Mouse (Mus musculus): Measurements from ENCODE around the gene Mageh1. TPM values are rescaled to one million over a fixed set of nuclear protein-coding genes. Genes with fewer than 3 reads are reported as not detected.
"Not testable (repeated sequence)": the region's sequence is repeated elsewhere in the genome, so short reads cannot be mapped to it uniquely, and the experiment has no call there.

Mageh1 gene
- polyA plus RNA-seq, 1 experiment: 1.1 TPM

DNA sequence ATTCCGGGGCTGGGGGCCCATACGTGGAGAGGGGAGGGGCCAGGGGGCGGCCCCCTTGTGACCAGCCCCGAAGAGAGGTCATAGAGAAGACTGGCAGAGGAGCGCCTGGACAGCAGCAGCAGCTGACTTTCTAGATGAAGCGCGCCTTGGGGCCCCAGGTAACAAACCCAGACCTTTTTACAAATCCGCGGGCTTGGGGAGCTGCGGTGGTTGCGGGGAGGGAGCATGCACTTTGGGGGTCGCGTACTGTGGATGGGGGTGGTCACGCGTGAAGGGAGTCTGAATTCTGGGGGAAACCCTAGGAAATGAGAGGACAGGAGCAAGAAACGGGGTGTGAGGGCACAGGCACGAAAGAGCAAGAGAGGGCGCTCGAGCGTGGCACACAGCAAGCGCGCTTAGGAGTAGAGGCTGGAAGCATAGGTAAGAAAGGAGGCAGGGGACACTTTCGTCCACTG lies 31.0 kb downstream of the Mageh1 start, which contains the start of gene Usp51:
Gene Usp51 (plus strand): TSS at position 83 of the 455 bp plus-strand sequence.
- Histone ChIP-seq H3K27ac (ENCODE audit: insufficient read depth, low read depth, low read length) (no peak within 1 kb of the TSS), H3K4me1 (ENCODE audit: control insufficient read depth, insufficient read depth, insufficient read length, low read length) (no peaks in the 10 kb centered on the region), H3K4me3 (ENCODE audit: low read depth, low read length) (peak within 1 kb of the TSS; percentile 91), H3K27me3 (ENCODE audit: control insufficient read depth, insufficient read depth, low read length) (no peaks in the 10 kb centered on the region), H3K36me3 (ENCODE audit: control insufficient read depth, insufficient read depth, low read length) (no peaks in the 10 kb centered on the region)
- TF ChIP-seq CTCF (IDR thresholded peaks at IDR 0.05; ENCODE audit: extremely low read depth, insufficient read length, insufficient replicate concordance, low read depth, low read length) (peak; percentile 5; the same call in 1 of the 2 replicates), POLR2A (IDR thresholded peaks at IDR 0.05; ENCODE audit: low read depth, low read length) (no peak)
- WGBS: 16% methylated on average over 23 of the region's 23 CpGs

DNA sequence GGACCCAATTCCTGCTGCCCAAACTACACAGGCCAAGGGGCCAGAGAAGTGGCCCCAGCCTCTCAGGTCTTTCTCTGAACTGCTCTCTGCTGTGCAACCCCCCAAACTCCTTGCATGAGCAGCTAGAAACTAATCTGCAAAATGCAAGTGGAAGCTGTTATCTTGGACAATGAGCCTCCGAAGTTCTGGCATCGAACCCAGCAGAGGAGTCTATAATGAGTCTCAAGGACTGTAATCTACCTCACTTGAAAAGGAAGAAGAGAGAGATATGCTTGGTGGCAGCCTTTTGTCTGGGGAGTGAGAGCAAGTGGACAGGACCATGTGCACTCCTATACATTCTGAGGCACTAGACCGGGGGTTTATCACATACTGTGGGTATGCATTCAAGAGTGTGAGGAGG lies 41.3 kb downstream of the Mageh1 start:
- H3K4me1 ChIP-seq (ENCODE audit: control insufficient read depth, insufficient read depth, insufficient read length, low read length); H3K36me3 ChIP-seq (ENCODE audit: control insufficient read depth, insufficient read depth, low read length); H3K27ac ChIP-seq (ENCODE audit: insufficient read depth, low read depth, low read length); H3K27me3 ChIP-seq (ENCODE audit: control insufficient read depth, insufficient read depth, low read length); H3K4me3 ChIP-seq (ENCODE audit: low read depth, low read length): not testable (repeated sequence)
- no CpG with 5 or more reads among the region's 3 CpGs for WGBS

DNA sequence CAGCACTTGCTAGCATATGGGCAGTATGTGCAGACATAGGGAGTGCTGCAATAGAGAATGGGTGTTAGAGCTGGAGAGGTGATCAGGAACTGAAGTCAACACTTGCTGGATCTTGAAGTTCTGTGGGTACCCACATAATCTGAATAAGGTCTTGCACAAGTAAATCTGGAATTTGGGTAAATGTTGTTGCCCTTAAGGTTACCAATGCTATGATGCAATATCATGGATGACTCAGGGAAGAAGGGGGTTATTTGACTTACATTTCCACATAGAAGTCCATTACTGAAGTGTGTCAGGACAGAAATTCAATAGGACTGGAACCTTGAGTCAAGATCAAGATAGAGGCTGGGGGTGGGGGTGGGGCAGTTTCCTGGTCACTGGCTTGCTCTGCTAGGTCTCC lies 47.5 kb downstream of the Mageh1 start:
- not testable (repeated sequence) for H3K27me3 ChIP-seq (ENCODE audit: control insufficient read depth, insufficient read depth, low read length); H3K27ac ChIP-seq (ENCODE audit: insufficient read depth, low read depth, low read length); H3K36me3 ChIP-seq (ENCODE audit: control insufficient read depth, insufficient read depth, low read length); H3K4me3 ChIP-seq (ENCODE audit: low read depth, low read length); H3K4me1 ChIP-seq (ENCODE audit: control insufficient read depth, insufficient read depth, insufficient read length, low read length)

Other genes with a start within 250 kb of the Mageh1 start
- not detected in 2 replicates for gene Usp51, start 31.1 kb downstream of the Mageh1 start, polyA plus RNA-seq (2012; rRNA removed)
- gene Foxr2, start 81.2 kb upstream of the Mageh1 start, polyA plus RNA-seq (2012; rRNA removed): not detected in 2 replicates
- gene Rragb, start 102.4 kb upstream of the Mageh1 start, polyA plus RNA-seq (2012; rRNA removed): 0.18 and 0.20 TPM in 2 replicates
- 0.09 and 0.20 TPM in 2 replicates for gene Klf8, start 199.9 kb upstream of the Mageh1 start, polyA plus RNA-seq (2012; rRNA removed)